Mouse (Mus musculus): ENCODE measurements around the gene Morc2a.

DNA sequence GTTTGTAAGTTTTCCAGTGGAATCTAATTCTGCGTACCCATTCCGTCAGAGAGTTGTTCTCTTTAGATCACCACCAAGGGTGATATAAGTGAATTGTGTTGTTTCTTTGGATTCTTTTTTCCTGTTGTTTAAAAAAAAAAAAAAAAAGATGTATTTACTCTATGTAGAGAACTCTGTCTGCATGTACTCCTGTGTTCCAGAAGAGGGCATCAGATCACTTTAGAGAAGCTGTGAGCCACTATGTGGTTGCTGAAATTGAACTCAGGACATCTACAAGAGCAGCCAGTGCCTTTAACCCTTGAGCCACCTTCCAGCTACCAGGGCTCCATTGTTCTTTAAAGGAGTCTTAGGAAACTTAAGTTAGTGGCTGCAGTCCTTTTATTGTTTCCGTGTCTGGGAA is 48.5 kb downstream of the Morc2a start:
- TF ChIP-seq CTCF (IDR thresholded peaks at IDR 0.05; ENCODE audit: borderline replicate concordance, insufficient read depth, low read length) (no peak), POLR2A (IDR thresholded peaks at IDR 0.05; ENCODE audit: low read depth, low read length) (no peak)
